Mouse (Mus musculus) brain, adult 2 months (tissue): ENCODE measurements at regions not wholly inside any gene's neighbourhood (a gene's known extent, or its start where the extent isn't known, plus 50 kb on each side); places are given as distances from the start of the nearest gene placed in this dataset.

Experiments
- DNase-seq: peaks from one replicate; pipeline ENCODE4 v3.0.0; 2011; ENCODE audit warnings: low read depth, low spot score

- no peak for DNase-seq
These were observed 818.0 kb downstream of the Trim52 start for GRCm38 (mm10) chr14:106924026-106924425.

DNA sequence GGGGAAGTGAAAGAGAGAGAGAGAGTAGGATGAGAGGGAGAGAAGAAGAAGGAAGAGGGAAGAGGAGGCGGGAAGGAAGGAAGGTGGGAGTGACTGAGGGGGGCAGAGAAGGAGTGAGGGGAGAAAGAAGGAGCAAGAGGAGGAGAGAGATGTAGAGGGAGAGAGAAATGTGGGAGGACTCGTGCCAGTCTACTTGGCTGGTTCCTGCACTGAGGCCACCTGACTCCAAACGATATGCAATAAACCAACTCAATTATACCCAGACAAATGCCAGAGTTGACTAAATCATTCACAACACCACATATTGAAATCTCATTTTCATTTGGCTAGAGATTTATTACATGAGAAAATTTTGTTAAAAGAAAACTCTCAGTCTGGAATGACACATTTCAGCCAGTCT lies 818.4 kb downstream of the Trim52 start:
- DNase-seq, result no peak

GRCm38 (mm10) chr14:106945261-106945660 lies 839.3 kb downstream of the Trim52 start:
- DNase-seq, result peak; percentile 3

DNA sequence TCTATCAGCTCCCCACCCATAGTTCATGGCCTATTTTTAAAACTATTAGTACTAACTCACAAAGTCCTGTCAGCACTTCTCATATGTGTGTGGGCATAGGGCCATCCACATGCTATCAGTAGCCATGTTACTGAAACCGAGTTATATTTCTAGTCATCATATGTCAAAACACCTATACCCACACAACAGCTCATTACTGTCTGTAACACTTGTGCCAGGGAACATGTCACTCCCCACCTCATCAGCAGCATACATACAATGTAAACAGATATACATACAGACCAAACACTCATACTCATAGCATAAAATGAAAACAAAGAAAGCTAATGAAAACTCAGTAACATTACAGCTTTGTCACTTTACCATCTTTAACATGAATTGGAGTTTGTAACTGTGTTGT lies 872.0 kb downstream of the Trim52 start:
- DNase-seq, result no peak

GRCm38 (mm10) chr14:106980752-106981151 lies 874.8 kb downstream of the Trim52 start:
- DNase-seq, result no peak

DNA sequence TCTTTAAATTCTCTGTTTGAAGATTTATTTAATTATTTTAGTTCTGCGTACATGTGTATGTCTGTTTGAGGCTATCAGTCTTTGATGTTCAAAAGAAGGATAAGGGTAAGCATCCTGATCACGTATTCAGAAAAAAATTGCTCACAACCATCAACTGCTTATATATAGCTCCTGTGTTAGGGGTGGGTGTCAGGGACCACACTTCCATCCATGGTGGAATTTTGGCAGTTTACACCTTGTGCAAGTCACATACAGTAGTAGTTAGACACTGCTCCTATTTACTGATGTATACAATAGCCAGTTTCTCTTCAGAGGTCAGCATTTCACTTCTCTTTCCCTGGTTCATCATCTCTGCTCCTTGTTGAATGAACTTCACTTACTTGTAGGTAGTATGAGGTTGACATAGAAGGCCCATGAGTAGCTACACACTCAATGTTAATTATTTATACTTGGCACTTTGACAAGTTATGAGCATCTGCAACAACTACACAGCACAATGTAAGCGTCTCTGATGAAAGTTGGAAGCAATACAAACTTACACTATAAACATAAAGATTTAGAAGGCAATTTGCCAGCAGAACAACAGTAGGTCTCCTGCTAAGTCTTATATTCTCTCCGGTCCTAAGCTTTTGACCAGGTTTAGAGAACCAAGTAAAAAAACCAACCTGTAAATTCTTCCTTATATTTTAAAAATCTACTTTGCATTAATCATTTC lies 891.7 kb downstream of the Trim52 start:
- DNase-seq, result no peak

- DNase-seq, result no peak
These were observed 899.0 kb downstream of the Trim52 start for GRCm38 (mm10) chr14:107004981-107005380.

DNA sequence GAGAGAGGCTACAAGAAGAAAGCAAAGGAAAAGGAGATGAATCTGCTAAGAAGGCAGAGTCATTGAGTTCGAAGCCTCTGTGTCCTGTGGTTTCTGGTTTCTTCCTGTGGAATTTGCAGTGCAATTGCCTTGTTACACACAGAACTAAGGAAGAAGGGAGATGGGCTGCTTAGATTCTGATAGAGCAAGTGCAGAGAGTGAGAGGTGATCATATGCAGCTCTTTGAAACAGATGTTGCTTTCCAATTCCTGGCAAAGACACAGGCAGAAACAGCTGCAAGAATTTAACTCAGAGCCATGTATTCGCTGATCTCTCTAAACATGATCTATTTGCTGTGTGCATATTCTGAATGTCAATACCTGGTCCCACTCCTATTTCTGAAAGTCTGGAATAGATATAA lies 903.6 kb downstream of the Trim52 start:
- DNase-seq, result peak; percentile 4

GRCm38 (mm10) chr14:107033807-107034206 lies 927.8 kb downstream of the Trim52 start:
- no peak for DNase-seq

DNA sequence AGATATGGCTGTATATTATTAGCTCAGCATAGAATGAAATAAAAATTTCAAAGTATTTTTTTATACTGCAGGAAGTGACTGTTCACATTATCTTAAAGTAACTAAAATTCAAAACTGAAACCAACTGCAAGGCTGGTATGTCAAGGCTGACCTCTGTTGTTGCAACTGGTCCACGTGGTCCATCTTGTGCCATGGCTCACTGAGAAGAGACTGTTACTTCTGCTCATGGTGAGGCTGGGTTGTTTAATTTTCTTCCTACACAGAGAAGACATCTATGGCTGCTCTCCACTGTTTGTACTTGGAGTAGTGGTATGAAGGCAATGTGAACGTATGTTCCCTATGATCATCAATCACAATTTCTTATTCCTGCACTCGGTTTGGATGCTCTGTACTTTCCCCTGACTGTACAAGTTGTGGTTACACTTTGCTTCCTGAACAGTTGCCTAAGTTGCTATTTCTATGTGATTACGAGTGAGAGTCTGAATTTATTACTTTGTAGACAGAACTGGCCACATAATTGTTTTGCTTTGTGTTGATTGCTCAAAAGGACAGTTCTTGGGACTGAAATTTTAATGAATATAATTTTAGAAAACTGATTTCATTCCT lies 946.1 kb downstream of the Trim52 start:
- no peak for DNase-seq

GRCm38 (mm10) chr14:107068592-107068991 lies 962.6 kb downstream of the Trim52 start:
- DNase-seq, result no peak

GRCm38 (mm10) chr14:107080407-107080806 lies 974.4 kb downstream of the Trim52 start:
- DNase-seq, result no peak
